Mouse (Mus musculus): ENCODE data around the gene Gm45021.
A peak's percentile ranks its signal among the peaks of the same experiment; 100 is the strongest.

DNA sequence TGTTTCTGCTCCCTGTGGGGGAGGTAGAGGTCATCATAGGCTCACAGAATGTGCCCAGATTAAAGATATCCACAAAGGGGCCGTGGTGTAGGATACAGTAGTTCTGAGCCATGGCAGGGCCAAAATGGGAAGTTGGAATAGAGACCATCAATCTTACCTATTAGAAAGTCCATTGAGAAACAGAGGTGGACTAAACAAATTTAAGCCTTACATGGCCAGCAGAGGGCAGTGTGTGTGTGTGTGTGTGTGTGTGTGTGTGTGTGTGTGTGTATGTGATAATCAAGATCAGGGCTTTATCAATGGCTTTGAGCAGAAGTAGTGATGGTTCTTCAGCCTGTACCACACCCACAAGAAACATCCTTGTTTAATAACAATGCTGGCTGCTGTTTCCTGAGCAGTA is 43.1 kb upstream of the Gm45021 start:
- peak; percentile 57 for TF ChIP-seq CTCF (IDR thresholded peaks at IDR 0.05; ENCODE audit: extremely low read depth, insufficient read depth, low read length)
- TF ChIP-seq POLR2A (IDR thresholded peaks at IDR 0.05; ENCODE audit: extremely low read depth, insufficient read depth, low read length): no peak
